Mouse (Mus musculus) forebrain, postnatal 0 days (tissue): ENCODE measurements around the gene Zmat5. TPM values are rescaled to one million over a fixed set of nuclear protein-coding genes. Genes with fewer than 3 reads are reported as not detected.

Experiments used
- ATAC-seq: fragments of 200-750 bp; cut with Nextera tagmentation; 2 replicates; pipeline ENCODE4 v1.8.0; 2017; ENCODE audit warnings: mild to moderate bottlenecking, moderate library complexity
- DNase-seq: peaks from one replicate; pipeline ENCODE4 v3.0.0-alpha.2; 2015
- H3K27ac ChIP-seq: fragments of 300-500 bp; sonication (generic); 2 replicates; pipeline ENCODE4 v1.5.1; 2014; ENCODE audit warnings: low read depth, mild to moderate bottlenecking, antibody characterized with exemption, low read length, moderate library complexity, mixed read lengths
- H3K27me3 ChIP-seq: fragments of 300-500 bp; sonication (generic); 2 replicates; pipeline ENCODE4 v1.6.1; 2014; ENCODE audit warnings: mild to moderate bottlenecking, low read length, mixed read lengths; ENCODE audit not compliant: insufficient read depth
- H3K36me3 ChIP-seq: fragments of 300-500 bp; sonication (generic); 2 replicates; pipeline ENCODE4 v1.6.1; 2014; ENCODE audit warnings: mild to moderate bottlenecking, moderate library complexity; ENCODE audit not compliant: insufficient read depth
- H3K4me1 ChIP-seq: fragments of 300-500 bp; sonication (generic); 2 replicates; pipeline ENCODE4 v1.6.1; 2014; ENCODE audit warnings: antibody characterized with exemption; ENCODE audit not compliant: insufficient read depth
- H3K4me2 ChIP-seq: fragments of 300-500 bp; sonication (generic); 2 replicates; pipeline ENCODE4 v1.6.1; 2014; ENCODE audit warnings: low read depth, mild to moderate bottlenecking, moderate library complexity
- H3K4me3 ChIP-seq: fragments of 300-500 bp; sonication (generic); 2 replicates; pipeline ENCODE4 v1.5.1; 2014; ENCODE audit warnings: low read depth, low read length, mixed read lengths
- H3K9ac ChIP-seq: fragments of 300-500 bp; sonication (generic); 2 replicates; pipeline ENCODE4 v1.6.1; 2014; ENCODE audit warnings: mild to moderate bottlenecking
- H3K9me3 ChIP-seq: fragments of 300-500 bp; sonication (generic); 2 replicates; pipeline ENCODE4 v1.6.1; 2016; ENCODE audit warnings: low read length
- CTCF ChIP-seq: sonication (generic); IDR thresholded peaks from 2 replicates; pipeline ENCODE4 v1.5.1; 2016; ENCODE audit warnings: antibody characterized with exemption, control low read depth, low read depth
- WGBS: fragments of 180-500 bp; shearing (Covaris S2); extraction: QIAGEN DNeasy Blood & Tissue Kit; methylation state at CpG from one replicate; pipeline ENCODE4 v1.1.7; 2014; 5-methylcytosine and 5-hydroxymethylcytosine counted together
- polyA plus RNA-seq: library from polyadenylated mRNA; unstranded; fragments of >200 nt; fragmentation: Nextera tagmentation; extraction: Ambion mirVana; gene quantifications from 2 replicates; pipeline ENCODE4 v1.2.1, GENCODE M21; 2015
- total RNA-seq: library from RNA; depleted of rRNA; stranded (reverse); fragments of >200 nt; gene quantifications from 2 replicates; pipeline ENCODE4 v1.2.3, GENCODE M21; 2014; rRNA removed

The Zmat5 gene
- total and polyA plus RNA-seq, 2 experiments from 2014 or later = 20.6 to 62.6 TPM

DNA sequence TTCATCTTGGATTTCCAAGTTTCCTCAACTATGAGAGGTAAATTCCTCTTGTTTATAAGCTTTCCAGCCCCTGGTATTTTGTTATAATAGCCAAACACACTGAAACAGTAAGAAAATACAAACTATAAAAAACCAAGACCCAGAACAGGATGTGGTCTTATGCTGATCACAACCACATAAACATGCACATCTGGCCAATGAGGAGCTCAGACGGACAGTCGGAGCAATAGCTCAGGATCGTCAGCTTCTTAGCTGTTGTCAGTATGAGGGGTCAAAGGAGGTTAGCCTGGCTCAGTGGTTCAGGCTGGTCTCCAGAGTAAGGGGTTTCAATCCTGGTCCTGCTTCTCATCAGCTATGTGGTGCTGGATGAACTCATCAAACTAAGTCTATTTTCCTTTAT lies 78.6 kb downstream of the Zmat5 start:
- no peaks in the 10 kb centered on the region for H3K27me3 ChIP-seq
- H3K4me2 ChIP-seq = no peak overlapping the region
- no peak for DNase-seq
- H3K9me3 ChIP-seq = no peaks in the 10 kb centered on the region
- no peak overlapping the region for H3K9ac ChIP-seq
- H3K4me1 ChIP-seq = no peaks in the 10 kb centered on the region
- ATAC-seq = no peak
- H3K27ac ChIP-seq = no peak overlapping the region
- no peak overlapping the region for H3K4me3 ChIP-seq
- peaks cover 65% of the 10 kb centered on the region for H3K36me3 ChIP-seq
- no peak for TF ChIP-seq CTCF
- WGBS = 91% methylated on average over 3 of the region's 3 CpGs

DNA sequence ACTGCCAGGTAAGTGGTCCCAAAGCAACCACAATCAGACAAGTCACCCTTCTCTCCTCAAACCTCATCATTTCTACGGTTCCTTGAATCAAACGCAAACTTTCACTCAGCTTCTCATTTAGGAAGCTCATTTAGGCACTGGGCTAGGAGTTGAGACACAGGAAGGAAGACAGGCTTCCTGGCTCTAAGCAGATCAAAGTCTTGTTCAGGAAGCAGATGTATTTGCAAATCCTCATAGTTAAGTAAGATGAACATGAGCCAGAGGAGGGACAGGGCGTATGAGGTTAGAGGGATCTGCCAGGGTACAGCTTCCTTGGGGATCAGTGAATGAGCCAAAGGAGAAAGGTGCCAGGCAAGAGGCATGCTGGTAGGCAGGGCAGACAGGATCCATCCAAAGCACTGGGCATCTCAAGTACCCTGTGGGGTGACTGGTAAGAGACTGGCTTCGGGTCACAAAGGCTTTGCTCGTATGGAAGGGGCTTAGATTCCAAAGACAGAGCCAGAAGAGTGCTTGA lies 80.2 kb downstream of the Zmat5 start:
- H3K27me3 ChIP-seq = no peaks in the 10 kb centered on the region
- peaks cover 68% of the 10 kb centered on the region for H3K36me3 ChIP-seq
- no peak overlapping the region for H3K27ac ChIP-seq
- H3K4me2 ChIP-seq = no peak overlapping the region
- H3K4me3 ChIP-seq = no peak overlapping the region
- 86% methylated on average over 5 of the region's 5 CpGs for WGBS
- TF ChIP-seq CTCF = no peak
- ATAC-seq (no peak), DNase-seq (no peak)
- H3K9ac ChIP-seq = no peak overlapping the region
- H3K4me1 ChIP-seq = no peaks in the 10 kb centered on the region
- H3K9me3 ChIP-seq = no peaks in the 10 kb centered on the region

Other genes with a start within 250 kb of the Zmat5 start
- 81.6 and 93.4 TPM in 2 replicates for gene Mtmr3, start 109.8 kb upstream of the Zmat5 start, total RNA-seq
- 21.4 and 28.4 TPM in 2 replicates for gene Mtmr3, start 109.8 kb upstream of the Zmat5 start, polyA plus RNA-seq
- not detected in 2 replicates for gene Gm11032, start 84.6 kb upstream of the Zmat5 start, total RNA-seq
- not detected in 2 replicates for gene Gm11032, start 84.6 kb upstream of the Zmat5 start, polyA plus RNA-seq
- gene Ascc2, start 66.9 kb upstream of the Zmat5 start, total RNA-seq = 14.5 and 17.3 TPM in 2 replicates
- gene Ascc2, start 66.9 kb upstream of the Zmat5 start, polyA plus RNA-seq = 12.0 and 14.3 TPM in 2 replicates
- gene Uqcr10, start 336 bp upstream of the Zmat5 start, total RNA-seq = 171 and 220 TPM in 2 replicates
- 797 and 1,037 TPM in 2 replicates for gene Uqcr10, start 336 bp upstream of the Zmat5 start, polyA plus RNA-seq
- gene Cabp7, start 42.1 kb downstream of the Zmat5 start, total RNA-seq = 5.3 and 5.5 TPM in 2 replicates
- 1.3 and 1.6 TPM in 2 replicates for gene Cabp7, start 42.1 kb downstream of the Zmat5 start, polyA plus RNA-seq
- gene Nf2, start 144.9 kb downstream of the Zmat5 start, total RNA-seq = 97.3 and 121 TPM in 2 replicates
- 49.3 and 57.8 TPM in 2 replicates for gene Nf2, start 144.9 kb downstream of the Zmat5 start, polyA plus RNA-seq
- gene Nipsnap1, start 169.3 kb downstream of the Zmat5 start, total RNA-seq = 125 and 146 TPM in 2 replicates
- 116 and 128 TPM in 2 replicates for gene Nipsnap1, start 169.3 kb downstream of the Zmat5 start, polyA plus RNA-seq
- 55.7 and 57.7 TPM in 2 replicates for gene Thoc5, start 190.6 kb downstream of the Zmat5 start, total RNA-seq
- gene Thoc5, start 190.6 kb downstream of the Zmat5 start, polyA plus RNA-seq = 50.6 and 52.2 TPM in 2 replicates
- 2.7 and 3.3 TPM in 2 replicates for gene Nefh, start 243.4 kb downstream of the Zmat5 start, total RNA-seq
- 2.2 and 3.3 TPM in 2 replicates for gene Nefh, start 243.4 kb downstream of the Zmat5 start, polyA plus RNA-seq